Mouse (Mus musculus) cerebellum, postnatal 4 days (tissue): ENCODE results near the gene Kalrn.

ENCODE experiments used
- DNase-seq, 2 experiments: peaks; one replicate each; pipeline ENCODE4 v3.0.0; 2022; ENCODE audit warnings: low spot score in 2 of 2, mixed read lengths in 1 of 2

The Kalrn gene

GRCm38 (mm10) chr16:34557891-34558290 lies 15.4 kb downstream of the Kalrn start:
- DNase-seq, result no peak

- DNase-seq, result no peak
Observed at GRCm38 (mm10) chr16:34552731-34553130, 20.6 kb downstream of the Kalrn start.

GRCm38 (mm10) chr16:34549470-34549999 lies 23.8 kb downstream of the Kalrn start:
- no peak for DNase-seq

GRCm38 (mm10) chr16:34546805-34547509 lies 26.4 kb downstream of the Kalrn start:
- no peak for DNase-seq

GRCm38 (mm10) chr16:34543754-34544153 lies 29.6 kb downstream of the Kalrn start:
- DNase-seq, result no peak

- DNase-seq, result no peak
Observed at GRCm38 (mm10) chr16:34542341-34542740, 31.0 kb downstream of the Kalrn start.

GRCm38 (mm10) chr16:34538679-34539185 lies 34.6 kb downstream of the Kalrn start:
- no peak for DNase-seq

- peak; percentile 48 to 87 for DNase-seq
Observed at GRCm38 (mm10) chr16:34536300-34536699, 37.0 kb downstream of the Kalrn start.

- DNase-seq, result peak in 1 of 2 experiments; percentile 28
Observed at GRCm38 (mm10) chr16:34535135-34535534, 38.2 kb downstream of the Kalrn start.

GRCm38 (mm10) chr16:34531506-34531905 lies 41.8 kb downstream of the Kalrn start:
- DNase-seq, result peak in 1 of 2 experiments; percentile 36

GRCm38 (mm10) chr16:34530029-34530428 lies 43.3 kb downstream of the Kalrn start:
- DNase-seq, result no peak

- no peak for DNase-seq
Observed at GRCm38 (mm10) chr16:34528234-34528983, 44.9 kb downstream of the Kalrn start.

GRCm38 (mm10) chr16:34526378-34526777 lies 47.0 kb downstream of the Kalrn start:
- DNase-seq, result no peak

- no peak for DNase-seq
Observed at GRCm38 (mm10) chr16:34525866-34526265, 47.5 kb downstream of the Kalrn start.

GRCm38 (mm10) chr16:34525205-34525604 lies 48.1 kb downstream of the Kalrn start:
- DNase-seq, result no peak

GRCm38 (mm10) chr16:34521061-34521460 lies 52.3 kb downstream of the Kalrn start:
- no peak for DNase-seq

GRCm38 (mm10) chr16:34516891-34517398 lies 56.4 kb downstream of the Kalrn start:
- no peak for DNase-seq

GRCm38 (mm10) chr16:34515485-34515884 lies 57.8 kb downstream of the Kalrn start:
- DNase-seq, result no peak

GRCm38 (mm10) chr16:34513956-34514593 lies 59.3 kb downstream of the Kalrn start:
- no peak for DNase-seq

GRCm38 (mm10) chr16:34512326-34512725 lies 61.0 kb downstream of the Kalrn start:
- no peak for DNase-seq

GRCm38 (mm10) chr16:34508125-34508524 lies 65.2 kb downstream of the Kalrn start:
- DNase-seq, result no peak

GRCm38 (mm10) chr16:34506048-34506447 lies 67.3 kb downstream of the Kalrn start:
- DNase-seq, result no peak
